In genomic region chr5:39145658-39146057, GRCm38 (mm10) we compare ENCODE assay signal across 13 mouse cellular contexts.
A peak's percentile ranks its signal among the peaks of the same experiment; 100 is the strongest.
DNase-seq lines count a peak whose midpoint lies in the region; ATAC-seq and TF ChIP-seq lines count a peak whose summit lies in the region.
"Had no signal": no experiment of that assay in that cellular context is flagged by ENCODE, and none has a peak within 500 bp of the region (broad histone marks: within the 10 kb centered on the region; RNA-seq: fewer than 3 reads in every experiment).

No protein-coding gene starts in this region.

- intact Hi-C loops in heart, postnatal 25 days (cut with DNase I) = no loop called here

- no peak for DNase-seq in heart, postnatal 25 days (ENCODE audit: low spot score)
- peak; percentile 21 for DNase-seq in layer of hippocampus, adult 9-10 months (ENCODE audit: low spot score)
- no peak for DNase-seq in layer of hippocampus, postnatal 10 days (ENCODE audit: low spot score in 2 of 2)
- peak; percentile 32 for DNase-seq in brain, embryonic 14.5 days (ENCODE audit: low read depth)
- DNase-seq in forelimb bud, embryonic 11.5 days (ENCODE audit: low read depth, low spot score) = peak; percentile 10
- no peak for DNase-seq in frontal cortex, postnatal 36 days (ENCODE audit: low spot score in 2 of 2)
- DNase-seq: cerebellum, adult 8-10 months; gastrocnemius, postnatal 10 days; liver; lung, embryonic 14.5 days; right cerebral cortex, postnatal 14 days had no signal

- H3K27me3 ChIP-seq in heart, embryonic 13.5 days (replicated peaks) = no peaks in the 10 kb centered on the region

- no peak for TF ChIP-seq POLR2A in brain, embryonic 14.5 days (IDR thresholded peaks at IDR 0.05; ENCODE audit: borderline replicate concordance, extremely low read depth, insufficient read depth, insufficient read length, poor library complexity, severe bottlenecking)

- H3K4me1 ChIP-seq in heart, embryonic 13.5 days = peaks cover 26% of the 10 kb centered on the region

- no peak overlapping the region for H3K9ac ChIP-seq in heart, embryonic 13.5 days
- H3K9ac ChIP-seq: lung, embryonic 14.5 days had no signal

- no peak for ATAC-seq in heart, embryonic 13.5 days (ENCODE audit: extremely low read depth, insufficient number of reproducible peaks, low FRiP score, low TSS enrichment)
- no peak for ATAC-seq in erythroblast, adult 5-6 weeks (replicated peaks; ENCODE audit: low FRiP score, poor library complexity, severe bottlenecking)

- H3K27ac ChIP-seq in heart, embryonic 13.5 days (replicated peaks) = peak overlapping the region; percentile 45

- WGBS in heart, embryonic 13.5 days = 43% methylated on average over 2 of the region's 2 CpGs

- no peaks in the 10 kb centered on the region for H3K9me3 ChIP-seq in heart, embryonic 13.5 days

- no peak overlapping the region for H3K4me2 ChIP-seq in heart, embryonic 13.5 days
- H3K4me2 ChIP-seq: lung, embryonic 14.5 days had no signal

- no peaks in the 10 kb centered on the region for H3K36me3 ChIP-seq in heart, embryonic 13.5 days

- TF ChIP-seq CTCF in brain, embryonic 14.5 days (IDR thresholded peaks at IDR 0.05; ENCODE audit: borderline replicate concordance, extremely low read depth, insufficient read depth, insufficient read length) = no peak

- H3K4me3 ChIP-seq in heart, embryonic 13.5 days = no peak overlapping the region

Comparison
In these comparisons a context has a peak if more than half of its experiments do, and no peak if none do; other contexts are left out.
1. DNase-seq: peak in layer of hippocampus, adult 9-10 months (single experiment), brain, embryonic 14.5 days (single experiment) and forelimb bud, embryonic 11.5 days (single experiment); none in heart, postnatal 25 days (single experiment), layer of hippocampus, postnatal 10 days (0 of 2) and frontal cortex, postnatal 36 days (0 of 2).